Mouse (Mus musculus): Measurements from ENCODE around the gene Fam117b.

The Fam117b gene

DNA sequence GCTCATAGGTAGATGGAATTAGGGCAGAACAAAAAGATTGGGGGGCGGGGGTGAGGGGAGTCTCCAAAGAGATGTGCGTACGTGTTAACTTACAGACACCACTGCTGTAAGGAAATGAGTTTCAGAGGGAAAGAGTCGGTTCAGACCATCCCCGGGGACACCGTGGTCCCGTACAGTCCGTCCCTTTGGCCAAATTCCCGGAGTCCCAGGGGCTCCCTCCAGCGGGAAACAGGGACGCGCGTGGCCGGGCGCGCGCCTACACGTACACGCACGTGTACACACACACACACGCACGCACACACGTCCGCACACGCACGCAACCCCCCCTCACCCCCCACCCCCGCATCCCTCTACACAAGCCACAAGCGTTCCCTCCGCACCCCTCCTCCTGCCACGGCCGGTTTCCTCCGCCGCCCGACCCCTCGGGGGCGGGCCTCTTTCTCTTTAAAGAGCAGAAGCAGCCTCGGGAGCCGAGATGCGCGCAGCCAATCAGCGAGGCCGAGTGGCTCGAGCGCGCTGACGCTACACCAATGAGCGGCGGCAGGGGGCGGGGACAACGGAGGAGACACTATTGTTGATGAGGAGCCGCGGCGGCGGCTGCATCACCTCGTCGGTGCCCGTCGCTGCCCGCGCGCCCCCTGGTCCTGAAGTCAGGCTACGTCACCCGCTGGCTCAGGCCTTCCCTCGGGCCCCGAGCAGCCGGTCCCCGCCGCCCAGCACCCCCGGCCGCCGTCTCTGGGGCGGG is at the start of gene Fam117b:
Gene Fam117b (plus strand): TSS at position 594 of the 745 bp plus-strand sequence.
- DNase-seq (ENCODE audit: low spot score), result peak; percentile 99

DNA sequence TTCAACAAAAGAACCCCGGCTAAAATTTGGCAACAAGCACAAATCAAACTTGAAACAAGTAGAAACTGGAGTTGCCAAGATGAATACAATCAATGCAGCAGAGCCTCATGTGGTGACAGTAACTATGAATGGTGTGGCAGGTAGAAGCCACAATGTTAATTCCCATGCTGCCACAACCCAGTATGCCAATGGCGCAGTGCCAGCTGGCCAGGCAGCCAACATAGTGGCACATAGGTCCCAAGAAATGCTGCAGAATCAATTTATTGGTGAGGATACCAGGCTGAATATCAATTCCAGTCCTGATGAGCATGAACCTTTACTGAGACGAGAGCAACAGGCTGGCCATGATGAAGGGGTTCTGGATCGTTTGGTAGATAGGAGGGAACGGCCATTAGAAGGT is 44.8 kb upstream of the Fam117b start:
- DNase-seq (ENCODE audit: low spot score), result no peak

DNA sequence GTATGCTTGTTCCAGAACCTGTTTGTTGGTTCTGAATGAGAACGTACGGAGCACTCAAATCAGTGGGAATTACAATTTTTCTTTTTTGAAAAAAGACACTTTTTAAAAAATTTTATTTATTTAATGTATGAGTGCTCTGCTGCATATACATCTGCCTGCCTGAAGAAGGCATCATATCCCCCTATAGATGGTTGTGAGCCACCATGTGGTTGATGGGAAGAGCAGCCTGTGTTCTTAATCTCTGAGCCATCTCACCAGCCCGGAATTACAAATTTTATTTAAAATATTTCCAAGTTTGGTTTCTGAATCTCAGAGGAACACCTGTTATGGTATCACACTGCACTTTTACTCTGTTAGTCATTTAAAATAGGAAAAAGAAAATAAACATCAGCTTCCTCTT is 38.8 kb upstream of the Fam117b start:
- DNase-seq (ENCODE audit: low spot score), result no peak

DNA sequence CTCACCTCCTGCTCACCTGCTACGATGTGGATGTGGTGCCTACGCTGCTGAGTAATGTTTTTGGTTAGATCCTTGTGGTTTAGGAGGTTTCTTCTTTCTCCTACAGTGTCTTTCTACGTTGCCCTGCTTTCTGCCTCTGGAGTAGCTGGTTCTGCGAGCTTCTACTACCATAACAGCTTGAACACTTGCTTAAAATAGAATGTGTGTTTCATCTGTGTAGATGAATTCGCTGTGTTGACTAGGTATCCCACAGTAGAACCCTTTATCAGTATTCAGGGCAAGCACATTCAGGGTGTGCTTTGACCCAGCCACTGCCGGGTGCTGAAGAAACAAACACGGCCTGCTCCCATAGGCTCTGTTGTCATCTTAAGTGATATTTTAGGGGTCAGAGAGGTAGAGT is 34.7 kb upstream of the Fam117b start:
- DNase-seq (ENCODE audit: low spot score), result no peak

DNA sequence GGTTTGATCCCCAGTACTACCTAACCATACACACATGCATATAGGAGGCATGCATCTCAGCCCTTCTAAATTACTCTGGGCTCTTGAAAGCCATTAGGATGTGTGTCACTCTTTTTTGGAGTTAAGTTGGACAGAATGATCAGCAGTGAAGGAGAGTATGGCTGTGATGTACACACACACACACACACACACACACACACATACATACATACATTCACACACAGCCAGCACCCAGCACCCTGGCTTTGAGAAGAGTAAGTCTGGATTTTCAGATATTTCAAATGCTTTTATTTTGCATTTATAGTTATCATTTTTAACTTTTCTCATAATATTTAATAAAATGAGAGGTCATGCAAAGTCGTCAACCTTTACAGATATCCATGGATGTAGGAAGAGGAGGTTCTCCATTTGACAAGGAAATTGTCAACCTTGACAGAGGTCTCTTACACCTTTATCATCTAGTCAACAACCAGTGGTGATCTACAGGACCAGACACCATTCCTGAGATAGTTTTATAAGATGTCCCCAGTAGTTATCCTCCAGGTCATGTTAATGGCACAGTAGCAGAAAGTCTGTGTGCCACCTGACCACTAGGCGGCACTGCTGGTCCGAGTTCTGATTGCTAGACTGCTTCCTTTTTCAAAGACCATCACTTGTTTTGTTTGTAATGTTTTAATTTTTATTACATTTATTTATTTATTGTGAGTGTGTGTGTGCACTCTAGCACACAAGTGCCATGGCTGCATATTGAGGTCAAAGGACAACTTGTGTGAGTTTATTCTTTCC is 29.3 kb upstream of the Fam117b start:
- peak; percentile 92 for DNase-seq (ENCODE audit: low spot score)

DNA sequence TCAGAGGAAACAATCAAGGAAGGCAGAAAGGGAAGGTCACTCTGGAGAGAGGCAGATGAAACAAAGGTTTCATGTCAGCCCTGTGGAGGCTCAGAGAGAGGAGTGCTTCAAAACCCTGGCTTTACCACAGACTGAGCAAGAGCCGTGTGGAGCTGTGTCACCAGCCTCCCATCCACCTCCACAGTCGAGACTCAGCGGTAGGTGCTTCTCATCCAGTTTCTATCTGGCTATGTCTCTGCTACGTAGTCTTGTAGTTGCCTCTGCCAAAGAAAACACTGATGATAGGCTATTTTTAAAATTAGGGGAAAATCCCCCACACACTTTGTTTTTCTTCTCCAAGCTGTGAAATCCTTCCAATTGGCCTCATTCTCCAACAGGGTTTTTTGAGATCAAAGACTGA is 25.9 kb upstream of the Fam117b start:
- DNase-seq (ENCODE audit: low spot score), result no peak

DNA sequence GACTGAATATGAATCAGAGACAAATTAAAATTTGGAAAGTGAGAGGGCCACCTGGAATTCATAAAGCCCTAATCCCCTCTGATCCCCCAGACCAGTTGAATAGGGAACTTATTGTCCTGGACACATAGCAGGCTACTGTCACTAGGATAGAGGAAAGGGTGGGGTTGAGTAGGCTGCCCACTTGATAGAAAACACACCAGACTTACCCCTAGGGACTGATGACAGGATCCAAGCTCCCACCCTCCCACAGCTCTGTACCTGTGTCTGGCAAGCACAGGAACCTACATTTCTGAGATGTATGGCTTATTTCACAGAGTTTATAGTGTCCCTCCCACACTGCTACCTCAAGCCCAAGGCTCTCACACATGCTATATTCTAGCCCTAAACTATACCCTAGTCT is 24.8 kb upstream of the Fam117b start:
- DNase-seq (ENCODE audit: low spot score), result no peak

DNA sequence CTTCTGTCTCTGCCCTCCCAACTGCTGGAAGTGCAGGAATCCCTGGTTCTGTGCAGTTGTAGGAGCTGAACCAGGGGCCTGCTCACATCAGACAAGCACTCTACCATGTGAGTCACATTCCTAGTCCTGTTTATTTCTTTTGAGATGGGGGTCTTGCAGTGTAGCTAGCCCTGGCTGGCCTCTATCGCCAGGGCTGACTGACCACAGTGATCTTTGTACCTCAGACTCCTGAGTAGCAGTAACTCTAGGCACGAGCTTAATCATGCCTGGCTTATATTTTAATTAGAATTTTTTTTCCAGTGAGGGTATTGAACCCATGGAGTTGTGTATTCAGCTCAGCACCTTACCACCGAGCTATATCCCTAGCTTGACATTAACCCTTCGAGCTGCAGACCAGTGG is 21.6 kb upstream of the Fam117b start:
- no peak for DNase-seq (ENCODE audit: low spot score)

DNA sequence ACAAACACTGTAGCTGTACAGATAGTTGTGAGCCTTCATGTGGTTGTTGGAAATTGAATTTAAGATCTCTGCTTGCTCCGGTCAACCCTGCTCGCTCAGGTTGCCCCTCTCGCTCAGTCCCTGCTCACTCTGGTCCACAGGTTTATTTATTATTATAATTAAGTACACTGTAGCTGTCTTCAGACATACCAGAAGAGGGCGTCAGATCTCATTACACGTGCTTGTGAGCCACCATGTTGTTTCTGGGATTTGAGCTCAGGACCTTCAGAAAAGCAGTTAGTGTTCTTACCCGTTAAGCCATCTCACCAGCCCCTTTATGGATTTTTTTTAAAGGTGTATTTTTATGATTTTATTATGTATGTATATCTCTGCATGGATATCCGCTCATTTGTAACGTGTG is 20.0 kb upstream of the Fam117b start:
- DNase-seq (ENCODE audit: low spot score), result no peak

DNA sequence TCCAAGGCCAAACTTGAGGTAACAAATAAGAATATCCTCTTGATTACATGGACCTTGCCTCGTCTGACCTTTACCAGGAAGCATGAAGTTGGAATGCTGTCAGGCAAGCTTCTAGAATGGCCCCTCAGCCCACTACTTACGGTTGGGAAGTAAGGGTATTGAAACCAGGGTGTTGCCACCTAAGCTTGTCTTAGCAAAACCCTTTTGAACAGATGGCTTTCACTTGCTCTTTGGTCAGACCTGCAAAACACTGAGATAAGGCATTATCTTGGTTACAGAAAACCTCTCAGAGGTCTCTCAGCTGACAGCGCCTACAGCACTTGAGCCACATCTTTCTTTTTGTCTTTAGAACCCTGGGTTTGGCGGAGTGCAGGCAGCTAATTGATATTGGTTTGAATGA is 18.8 kb upstream of the Fam117b start:
- no peak for DNase-seq (ENCODE audit: low spot score)

DNA sequence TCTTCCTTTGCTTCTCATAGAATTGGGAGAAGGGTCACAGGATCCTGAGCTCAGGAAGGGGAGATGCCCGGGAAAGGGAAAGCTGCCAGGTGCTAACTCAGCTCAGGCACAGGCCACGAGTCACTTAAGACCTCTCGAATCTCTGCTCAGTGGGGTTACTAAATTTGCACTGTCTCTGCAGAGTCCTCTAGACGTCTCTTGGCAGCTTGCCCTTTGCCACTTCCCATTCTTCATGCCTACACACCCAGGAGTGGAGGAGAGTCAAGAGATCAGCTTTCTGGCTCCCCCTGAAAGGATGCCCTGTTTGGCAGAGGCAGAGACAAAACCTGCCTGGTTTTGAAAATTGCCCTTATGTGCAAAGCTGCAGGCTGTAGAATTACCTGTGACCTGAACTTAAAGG is 17.4 kb upstream of the Fam117b start:
- no peak for DNase-seq (ENCODE audit: low spot score)

DNA sequence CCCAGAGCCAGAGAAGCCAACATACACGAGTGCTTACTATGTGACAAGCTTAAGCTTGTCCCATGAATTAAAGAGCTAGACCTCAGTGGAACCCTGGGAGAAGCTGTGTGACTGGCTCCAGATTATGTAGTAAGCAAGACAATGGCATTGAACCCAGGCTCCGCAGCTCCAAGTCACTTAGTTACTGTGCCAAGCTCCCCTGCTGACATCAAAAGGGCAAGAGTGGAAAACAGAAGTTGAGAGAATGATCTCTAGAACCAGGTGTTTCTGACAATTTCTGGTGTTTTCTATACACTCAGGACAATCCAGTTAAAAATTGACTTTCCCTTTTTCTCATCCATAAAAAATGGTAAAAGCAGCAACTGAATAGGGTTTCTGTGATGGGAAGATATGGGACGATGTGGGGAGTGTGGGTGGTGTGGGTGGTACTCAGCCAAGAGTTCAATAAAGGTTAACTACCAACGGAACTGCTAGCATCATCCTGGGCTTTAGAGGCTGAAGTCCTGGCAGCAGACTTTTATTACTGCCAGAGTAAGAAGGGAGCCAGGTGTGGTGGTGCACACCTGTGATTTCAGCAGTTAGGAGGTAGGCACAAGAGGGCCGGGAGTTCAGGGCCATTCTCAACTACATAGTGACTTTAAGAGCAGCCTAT is 15.5 kb upstream of the Fam117b start:
- no peak for DNase-seq (ENCODE audit: low spot score)

DNA sequence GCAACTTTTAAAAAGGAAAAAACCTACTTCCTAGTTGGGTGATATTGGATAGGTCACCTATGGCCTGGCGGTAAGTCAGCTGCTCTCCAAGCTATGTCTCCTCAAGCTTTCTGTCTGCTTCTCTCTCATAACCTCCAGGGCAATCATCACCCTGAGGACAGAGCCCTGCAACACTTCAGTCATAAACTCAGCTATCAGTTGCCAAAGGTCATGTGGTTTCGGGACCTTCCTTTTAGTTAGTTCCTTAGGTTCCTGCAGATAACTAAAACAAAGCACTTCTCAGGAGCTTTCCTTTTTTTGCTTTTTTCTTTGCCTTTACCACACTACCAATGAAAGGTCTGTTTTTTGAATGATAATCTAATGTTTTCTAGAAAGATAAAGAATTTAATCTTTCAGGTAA is 13.1 kb upstream of the Fam117b start:
- no peak for DNase-seq (ENCODE audit: low spot score)

DNA sequence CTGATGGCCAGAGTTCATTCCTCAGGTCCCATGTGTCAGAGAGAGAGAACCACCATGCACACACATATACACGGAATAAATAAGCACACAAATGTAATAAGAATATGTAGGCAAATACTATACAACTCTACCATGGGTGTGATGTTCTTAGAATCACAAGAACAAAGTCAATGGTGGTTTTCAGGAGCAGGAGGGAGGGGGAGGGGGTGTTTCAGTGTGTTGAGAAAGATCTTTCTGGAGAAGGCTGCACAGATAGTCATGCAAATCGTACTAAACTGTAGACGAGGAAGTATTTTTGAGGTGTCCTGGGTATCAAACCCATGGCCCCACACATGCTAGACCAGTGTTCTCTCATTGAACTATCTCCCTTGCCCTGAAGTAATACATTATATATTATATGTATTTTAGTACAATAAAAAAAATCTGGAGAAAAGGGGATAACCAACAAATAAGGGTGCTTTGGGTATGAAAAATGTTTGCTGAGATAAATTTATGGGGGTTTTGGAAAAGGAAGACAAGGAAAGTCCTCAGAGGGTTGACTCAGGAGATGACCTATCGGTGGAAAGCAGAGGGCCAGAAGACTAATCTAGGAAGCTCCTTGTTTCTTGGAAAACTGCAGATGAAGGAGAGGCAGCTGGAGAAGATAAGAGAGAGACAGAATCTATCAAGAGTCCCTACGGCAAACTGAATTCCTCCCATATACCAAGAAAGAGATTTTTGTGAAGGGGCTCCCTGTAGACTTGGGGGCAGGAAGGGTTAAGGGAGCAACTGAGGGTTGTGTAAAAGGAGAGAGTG is 11.5 kb upstream of the Fam117b start:
- DNase-seq (ENCODE audit: low spot score), result no peak

DNA sequence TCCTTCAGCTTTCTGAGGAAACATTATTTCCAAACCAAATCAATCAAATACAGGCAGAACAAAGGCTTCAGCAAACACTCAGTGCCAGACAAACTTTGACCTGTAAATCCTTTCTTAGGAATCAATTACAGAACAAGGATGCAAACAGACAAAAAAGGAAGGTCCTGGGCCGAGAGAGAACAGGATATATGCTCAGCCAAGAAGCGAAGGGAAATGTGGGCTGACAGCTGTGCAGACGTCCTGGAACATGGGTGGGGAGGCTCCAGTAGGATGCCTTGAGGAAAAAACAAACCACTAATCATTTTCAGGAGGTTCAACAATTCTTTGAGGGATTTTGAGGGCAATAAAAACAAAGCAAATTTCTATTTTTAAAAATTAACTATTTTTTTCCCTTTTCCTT is 10.2 kb upstream of the Fam117b start:
- no peak for DNase-seq (ENCODE audit: low spot score)

DNA sequence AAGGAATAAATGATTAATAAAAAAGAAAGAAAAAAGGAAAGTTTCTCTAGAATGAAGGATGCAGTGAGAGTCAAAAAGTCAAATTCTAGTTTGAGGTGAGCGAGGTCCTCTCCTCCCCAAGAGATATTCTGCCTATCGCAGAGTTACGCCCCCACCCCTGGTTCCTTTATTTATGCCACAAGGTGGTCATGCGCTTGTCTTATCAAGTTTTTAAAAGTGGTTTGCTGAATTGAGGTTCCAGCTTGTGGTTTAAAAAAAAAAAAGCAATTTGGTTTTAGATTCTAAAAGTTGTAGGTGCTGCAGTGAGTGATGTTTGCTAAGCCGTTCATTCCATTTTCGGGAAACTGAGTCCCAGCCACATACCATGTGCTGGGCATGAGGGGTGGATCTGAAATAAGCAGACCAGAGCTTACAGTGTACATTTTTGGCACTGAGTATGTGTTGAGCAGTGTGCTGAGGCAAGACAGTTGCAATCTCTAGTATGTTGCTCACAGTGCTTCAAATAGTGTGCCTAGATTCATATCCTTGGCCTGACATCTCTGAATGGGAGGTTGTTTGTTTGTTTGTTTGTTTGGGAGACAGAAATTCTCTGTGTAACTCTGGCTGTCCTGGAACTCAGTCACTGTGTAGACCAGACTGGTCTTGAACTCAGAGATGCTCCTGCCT is 8.0 kb upstream of the Fam117b start:
- no peak for DNase-seq (ENCODE audit: low spot score)

DNA sequence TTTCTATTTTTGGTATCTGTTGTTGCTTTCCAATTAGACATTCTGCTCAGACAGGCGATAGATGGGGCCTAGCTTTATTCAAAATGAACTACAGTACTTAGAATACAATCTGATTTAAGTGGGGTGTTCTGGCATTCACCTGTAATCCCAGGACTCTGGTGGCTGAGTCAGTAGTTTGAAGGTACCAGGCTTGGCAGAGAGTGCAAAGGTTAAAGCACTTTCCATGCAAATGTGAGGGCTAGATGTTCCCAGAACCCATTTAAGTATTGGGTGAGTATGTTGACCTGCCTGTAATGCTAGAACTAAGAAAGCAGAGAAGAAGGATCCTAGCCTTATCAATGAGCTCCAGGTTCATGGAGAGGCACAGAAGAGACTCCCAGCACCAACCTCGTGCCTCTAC is 6.9 kb upstream of the Fam117b start:
- no peak for DNase-seq (ENCODE audit: low spot score)

DNA sequence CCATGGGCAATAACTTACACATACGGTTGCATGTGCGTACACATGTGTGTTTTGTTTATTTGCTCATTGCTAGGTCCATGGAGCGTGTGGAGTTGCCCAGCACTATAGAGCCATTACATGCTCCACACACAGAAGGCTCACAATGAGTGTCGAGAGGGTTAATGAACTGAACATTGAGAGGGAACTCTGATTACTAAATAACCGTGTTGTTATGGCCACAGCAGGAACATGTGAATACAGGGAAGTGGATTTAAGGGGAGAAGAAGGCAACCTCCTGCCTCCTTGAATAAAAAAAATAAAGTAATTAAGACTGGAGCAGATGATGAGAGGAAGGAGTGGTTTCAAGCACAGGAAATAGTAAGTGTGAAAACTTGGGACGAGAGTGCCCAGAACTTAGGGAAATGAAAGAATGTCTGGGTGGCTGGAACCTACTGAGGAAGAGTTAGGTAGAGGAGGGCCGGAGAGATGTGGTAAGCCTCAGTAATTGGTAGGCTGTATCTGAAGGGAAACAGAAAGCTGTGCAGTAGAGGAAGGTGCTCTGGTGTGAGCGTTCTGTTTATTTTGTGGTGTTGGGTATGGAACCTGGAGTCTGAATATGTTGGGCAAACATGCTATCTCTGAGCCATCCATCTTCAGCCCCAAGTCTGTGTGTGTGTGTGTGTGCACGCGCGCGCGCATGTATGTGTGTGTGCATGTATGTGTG is 5.8 kb upstream of the Fam117b start:
- no peak for DNase-seq (ENCODE audit: low spot score)

DNA sequence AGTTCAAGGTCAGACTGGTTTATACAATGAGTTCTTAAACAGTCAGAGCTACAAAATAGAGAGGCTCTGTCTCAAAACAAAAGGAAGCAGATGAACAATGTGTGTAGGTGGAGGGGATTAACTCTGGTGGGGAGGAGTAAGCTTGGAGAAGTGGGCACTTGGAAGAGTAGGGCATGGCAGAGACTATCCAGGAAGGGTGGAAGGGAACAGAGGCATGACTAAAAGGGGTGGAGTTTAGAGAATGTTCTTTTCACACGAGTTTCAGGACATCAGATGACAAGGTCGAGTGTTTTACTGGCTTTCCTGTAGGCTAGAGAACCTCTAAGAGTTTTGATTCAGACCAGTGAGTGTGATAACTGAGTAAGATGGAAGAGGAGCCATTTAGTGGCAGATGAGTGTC is 5.1 kb upstream of the Fam117b start:
- no peak for DNase-seq (ENCODE audit: low spot score)

DNA sequence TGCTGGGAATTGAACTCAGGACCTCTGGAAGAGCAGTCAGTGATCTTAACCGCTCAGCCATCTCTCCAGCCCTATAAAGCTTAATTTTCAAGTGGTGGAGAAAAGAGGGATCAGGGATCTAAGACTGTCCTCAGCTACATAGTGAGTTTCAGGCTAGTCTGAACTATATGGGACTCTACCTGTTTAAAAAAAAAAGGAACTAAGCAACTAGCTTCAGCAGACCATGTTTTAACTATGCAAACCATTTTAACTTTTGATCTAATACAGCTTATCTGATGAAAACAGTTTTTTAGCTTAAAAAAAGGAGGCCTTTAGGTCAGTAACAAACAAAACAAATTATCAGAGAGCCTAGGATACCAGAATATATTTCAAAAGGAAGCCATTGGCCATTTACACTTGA is 1.9 kb upstream of the Fam117b start:
- no peak for DNase-seq (ENCODE audit: low spot score)

DNA sequence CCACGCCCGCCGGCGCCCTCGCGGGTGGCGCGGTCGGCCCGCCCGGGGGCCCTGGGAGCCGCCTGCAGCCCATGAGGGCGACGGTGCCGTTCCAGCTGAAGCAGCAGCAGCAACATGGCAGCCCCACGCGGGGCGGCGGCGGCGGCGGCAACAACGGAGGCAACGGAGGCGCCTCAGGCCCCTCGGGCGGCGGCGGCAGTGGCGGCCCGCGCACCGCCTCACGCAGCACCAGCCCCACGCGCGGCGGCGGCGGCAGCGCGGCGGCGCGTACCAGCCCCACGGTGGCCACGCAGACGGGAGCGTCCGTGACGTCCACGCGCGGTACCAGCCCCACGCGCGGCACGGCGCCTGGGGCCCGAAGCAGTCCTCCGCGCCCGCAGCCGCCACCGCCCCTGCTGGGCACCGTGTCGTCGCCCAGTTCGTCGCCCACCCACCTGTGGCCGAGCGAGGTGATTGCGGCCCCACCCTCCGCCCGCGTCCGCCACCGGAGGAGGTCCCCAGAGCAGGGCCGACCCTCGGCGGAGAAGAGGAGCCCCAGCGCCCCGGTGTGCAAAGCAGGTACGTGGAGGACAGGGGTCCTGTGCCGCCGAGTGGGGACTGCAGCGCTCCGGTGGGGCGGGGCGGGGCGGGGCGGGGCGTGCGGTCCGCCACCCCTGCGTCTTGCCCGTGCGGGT is 526 bp downstream of the Fam117b start:
- peak; percentile 71 for DNase-seq (ENCODE audit: low spot score)

Data from testis, postnatal 10 days (tissue).